Mouse (Mus musculus): ENCODE results near the gene Ypel3.

Ypel3 gene

DNA sequence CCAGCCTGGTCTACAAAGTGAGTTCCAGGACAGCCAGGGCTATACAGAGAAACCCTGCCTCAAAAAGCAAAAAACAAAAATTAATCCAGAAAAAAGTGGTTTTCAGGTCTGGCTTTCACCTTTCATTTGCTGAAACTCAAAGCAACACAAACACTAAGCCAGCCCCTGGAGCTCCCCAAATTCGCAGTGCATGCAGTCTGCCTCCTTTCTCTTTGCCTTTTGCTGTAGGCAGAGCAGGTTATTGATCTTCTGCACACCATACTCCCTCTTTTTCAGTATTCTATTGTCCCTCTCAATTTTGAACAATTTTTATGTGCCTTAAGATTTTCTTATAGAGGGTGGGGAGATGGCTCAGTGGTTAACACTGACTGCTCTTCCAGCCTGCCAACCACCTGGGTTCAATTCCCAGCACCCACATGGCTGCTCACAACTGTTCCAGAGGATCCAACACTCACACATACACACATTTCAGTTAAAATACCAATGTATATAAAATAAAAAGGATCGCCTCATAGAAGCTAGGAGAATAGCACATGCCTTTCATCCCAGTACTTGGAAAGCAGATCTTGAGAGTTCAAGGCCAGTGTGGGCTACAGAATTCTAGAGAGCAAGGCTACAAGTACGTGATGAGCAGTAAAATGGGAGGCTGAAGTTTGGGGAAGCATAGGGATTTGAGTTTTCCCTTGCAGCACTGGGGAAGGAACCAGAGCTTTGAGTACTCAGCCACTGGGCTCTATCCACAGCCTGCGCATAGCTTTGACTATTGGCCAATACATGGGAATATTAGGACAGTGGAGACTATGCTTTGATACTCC is 16.9 kb downstream of the Ypel3 start:
- no peak for DNase-seq (ENCODE audit: low read depth, low spot score)

DNA sequence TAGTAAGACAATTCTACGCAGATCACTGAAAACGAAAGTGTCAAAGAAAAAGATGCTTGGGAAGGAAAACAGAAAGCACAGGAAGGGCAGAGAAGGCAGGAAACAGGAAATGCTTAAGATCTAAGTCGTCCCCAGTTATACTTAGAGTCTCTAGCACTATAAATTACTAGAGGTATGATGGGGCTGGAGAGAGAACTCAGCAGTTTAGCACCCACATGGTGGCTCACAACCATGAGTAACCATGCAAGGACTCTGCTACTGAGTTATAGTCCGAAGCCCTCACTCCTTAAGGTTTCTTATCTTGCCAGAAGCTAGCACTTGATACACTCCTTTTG is 17.5 kb downstream of the Ypel3 start:
- no peak for DNase-seq (ENCODE audit: low read depth, low spot score)

DNA sequence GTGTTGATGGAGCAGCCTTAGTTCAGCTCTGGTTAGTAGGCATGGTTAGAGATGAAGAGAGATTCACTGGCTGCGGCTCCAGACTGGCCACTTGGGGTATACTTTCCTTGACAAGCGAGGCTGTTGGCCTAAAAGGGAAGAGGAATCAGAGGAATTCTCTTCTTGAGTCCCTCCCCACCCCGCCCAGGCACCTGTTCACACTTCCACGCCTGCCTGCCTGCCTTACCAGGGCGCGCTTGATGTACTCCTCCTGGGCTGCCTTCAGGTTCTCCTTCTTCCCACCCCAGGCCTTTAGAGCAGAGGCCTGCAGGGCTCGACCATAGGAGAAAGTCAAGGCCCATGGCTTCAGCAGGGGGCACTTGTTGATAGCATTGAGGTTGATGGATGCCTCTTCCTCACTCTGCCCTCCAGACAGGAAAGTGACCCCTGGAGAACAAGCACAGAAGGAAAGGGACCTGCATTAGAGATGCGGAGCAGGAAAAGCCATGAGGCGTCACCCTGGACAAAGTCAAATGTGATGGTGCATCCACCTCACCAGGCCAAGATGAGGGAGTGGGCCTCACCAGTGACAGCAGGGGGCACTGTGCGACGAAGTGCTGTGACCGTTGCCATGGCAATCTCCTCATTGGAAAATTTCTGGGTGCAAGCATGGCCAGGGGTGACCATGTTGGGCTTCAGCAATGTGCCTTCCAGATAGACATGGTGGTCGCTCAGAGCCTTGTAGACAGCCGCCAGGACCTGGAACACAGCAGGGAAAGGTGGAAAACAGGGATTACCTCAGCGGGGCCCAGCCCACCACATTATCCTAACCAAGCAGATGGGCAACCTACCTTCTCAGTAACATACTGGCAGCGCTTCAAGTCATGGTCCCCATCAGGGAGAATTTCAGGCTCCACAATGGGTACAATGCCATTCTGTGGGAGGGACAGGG is 18.9 kb downstream of the Ypel3 start:
- DNase-seq (ENCODE audit: low read depth, low spot score) = no peak

DNA sequence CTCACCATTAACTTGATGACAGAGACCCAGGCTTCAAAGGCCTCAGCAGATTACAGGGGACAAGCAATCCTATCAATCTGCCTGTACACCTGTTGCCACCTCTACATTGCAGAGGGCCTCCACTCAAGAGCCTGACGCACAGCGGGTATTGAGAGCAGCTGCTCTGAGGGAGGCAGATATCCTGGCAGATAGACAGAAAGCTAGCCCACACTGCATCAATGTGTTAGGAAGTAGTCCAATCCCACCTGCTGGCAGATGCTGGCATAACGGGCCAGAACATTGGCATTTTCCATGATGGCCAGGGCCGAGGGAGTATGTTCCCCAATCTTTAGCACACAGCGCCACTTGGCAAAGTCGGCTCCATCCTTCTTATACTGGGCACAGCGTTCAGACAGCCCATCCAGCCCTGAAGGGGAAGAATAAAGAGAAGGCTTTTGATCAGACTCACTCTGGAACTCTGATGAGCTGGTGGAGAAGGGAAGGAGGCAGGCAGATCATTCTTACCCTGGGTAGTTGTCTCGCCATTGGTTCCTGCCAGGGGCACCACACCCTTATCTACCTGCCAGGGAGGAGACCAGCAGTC is 19.7 kb downstream of the Ypel3 start:
- DNase-seq (ENCODE audit: low read depth, low spot score) = peak; percentile 85

DNA sequence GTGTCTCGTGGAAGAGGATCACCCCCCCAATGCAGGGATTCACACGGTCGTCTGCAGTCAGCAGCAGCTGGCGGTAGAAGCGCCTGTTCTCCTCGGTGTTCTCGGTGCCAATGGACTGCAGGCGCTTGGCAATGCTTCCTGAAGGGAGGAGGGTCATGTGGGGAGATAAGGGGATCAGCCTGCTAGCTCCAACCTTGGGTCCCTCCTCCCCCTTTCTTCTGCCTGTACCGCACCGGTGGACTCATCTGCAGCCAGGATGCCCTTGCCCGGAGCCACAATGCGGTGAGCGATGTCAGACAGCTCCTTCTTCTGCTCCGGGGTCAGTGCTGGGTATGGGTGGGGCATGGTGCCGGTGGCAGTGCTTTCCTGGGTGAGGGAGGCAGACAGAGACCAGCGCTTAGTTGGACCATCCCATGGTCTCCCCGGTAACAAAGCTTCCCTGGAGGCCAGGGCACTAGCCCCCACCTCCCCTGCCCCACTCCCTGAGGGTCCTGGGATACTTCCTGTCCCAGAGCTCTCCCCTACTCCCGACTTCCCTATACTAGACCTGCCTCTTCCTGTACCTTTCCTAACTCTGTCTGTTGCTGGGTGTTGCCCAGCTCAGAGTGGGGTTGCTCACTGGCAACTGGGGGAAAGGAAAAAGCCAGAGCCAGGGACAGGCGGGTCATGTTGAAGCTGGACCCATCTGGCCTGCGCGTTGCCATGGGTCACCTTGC is 20.8 kb downstream of the Ypel3 start, which contains the start of gene Fam57b:
TSS of gene Fam57b (plus strand) at position 258 of the 716 bp plus-strand sequence.
- DNase-seq (ENCODE audit: low read depth, low spot score) = peak; percentile 71

DNA sequence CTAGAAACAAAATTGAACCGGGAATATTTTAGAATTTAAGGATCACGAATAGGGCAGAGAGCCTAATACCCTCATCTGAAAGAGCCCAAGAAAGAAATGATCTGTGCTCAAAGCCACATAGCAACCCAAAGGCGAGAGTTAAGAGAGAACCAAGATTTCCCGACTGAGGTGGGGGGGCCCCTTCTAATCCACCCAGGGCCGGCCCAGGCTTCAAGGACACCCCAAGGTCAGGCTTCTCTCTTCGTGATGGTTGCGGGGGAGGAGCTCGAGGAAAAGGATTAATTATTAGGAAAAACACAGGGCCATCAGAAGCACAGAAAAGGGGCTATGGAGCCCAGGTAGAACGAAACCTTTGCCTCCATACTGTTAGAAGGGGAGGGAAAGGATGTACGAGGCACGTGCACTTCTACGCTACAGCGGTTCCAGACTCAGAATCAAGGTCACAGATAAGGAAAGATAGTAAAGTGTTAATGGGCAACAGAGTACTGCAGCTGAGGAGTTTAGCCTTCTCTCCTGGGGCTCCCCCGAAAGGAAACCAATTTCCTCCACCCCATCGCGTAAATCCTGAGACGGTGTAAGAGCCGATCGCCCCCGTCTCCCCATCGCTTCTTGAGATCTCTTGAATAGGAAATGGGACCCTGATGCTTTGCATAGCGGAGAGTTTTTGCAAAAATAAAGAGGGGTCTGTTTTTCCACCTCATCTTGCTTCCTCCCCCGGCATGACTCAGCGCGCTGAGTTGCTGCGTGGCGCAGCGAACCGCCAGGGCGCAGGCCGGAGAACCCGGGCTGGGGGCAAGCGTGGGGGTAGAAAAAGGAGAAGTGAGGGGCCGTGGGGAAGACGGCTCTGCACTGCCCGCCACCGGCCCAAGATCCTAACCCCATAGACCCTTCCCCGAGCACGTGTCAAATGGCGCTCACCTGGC is 21.6 kb downstream of the Ypel3 start:
- DNase-seq (ENCODE audit: low read depth, low spot score) = peak; percentile 40

DNA sequence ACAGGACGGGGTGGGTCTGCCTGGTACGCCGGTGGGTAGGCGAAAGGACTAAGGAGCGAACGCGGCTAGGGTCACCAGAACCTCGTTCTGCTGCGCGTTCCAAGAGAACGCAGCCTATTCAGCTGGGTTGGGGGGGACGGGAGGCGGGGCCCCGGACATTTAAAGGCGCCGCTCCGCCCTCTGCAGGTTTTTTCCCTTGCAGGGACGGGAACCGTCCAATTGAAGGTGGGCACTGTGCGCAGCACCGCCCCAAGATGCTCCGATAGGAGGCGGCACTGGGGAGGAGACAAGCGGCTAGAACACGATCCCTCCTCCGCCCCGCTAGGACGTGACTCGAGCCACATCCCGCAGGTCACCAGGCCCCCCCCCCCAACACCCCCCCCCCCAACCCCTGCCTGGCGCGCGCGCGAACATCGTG is 22.3 kb downstream of the Ypel3 start:
- peak; percentile 100 for DNase-seq (ENCODE audit: low read depth, low spot score)

DNA sequence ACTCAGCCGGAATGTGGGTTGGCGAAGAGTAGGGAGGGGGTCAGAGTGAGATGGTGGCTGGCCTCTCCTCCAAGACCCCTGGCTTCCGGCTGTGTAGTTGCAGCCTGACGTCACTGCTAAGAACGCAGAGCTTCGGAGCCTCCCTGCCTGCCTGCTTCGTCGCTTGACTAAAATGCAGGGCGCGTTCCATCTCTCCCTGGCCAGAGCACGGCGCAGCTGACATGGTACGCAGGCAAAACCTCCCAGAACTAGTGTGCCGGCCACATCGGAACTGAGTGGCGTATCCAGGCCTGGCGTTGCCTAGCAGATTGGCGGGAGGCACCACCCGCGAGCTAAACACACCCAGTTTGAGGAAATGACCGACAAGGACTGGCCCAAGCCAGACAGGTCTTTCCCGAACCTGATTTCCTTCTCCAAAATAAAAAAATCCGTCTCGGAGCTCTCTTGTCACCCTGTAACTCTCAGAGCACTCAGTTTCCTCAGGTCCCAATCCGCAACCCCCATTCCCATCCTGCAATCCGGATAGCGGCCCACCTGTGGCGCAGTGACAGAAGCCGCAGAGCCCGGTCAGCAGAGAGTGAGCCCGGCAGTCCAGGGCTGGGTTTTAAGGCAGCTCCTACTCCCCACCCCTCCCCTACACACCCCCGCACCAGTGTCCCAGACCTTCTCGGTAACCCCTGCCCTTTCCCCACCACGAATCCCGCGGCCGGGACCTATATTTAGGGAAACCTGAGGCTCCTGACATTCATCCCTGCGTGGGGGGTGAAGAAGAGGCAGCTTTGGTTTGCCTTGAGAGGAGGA is 22.9 kb downstream of the Ypel3 start:
- DNase-seq (ENCODE audit: low read depth, low spot score) = peak; percentile 80

DNA sequence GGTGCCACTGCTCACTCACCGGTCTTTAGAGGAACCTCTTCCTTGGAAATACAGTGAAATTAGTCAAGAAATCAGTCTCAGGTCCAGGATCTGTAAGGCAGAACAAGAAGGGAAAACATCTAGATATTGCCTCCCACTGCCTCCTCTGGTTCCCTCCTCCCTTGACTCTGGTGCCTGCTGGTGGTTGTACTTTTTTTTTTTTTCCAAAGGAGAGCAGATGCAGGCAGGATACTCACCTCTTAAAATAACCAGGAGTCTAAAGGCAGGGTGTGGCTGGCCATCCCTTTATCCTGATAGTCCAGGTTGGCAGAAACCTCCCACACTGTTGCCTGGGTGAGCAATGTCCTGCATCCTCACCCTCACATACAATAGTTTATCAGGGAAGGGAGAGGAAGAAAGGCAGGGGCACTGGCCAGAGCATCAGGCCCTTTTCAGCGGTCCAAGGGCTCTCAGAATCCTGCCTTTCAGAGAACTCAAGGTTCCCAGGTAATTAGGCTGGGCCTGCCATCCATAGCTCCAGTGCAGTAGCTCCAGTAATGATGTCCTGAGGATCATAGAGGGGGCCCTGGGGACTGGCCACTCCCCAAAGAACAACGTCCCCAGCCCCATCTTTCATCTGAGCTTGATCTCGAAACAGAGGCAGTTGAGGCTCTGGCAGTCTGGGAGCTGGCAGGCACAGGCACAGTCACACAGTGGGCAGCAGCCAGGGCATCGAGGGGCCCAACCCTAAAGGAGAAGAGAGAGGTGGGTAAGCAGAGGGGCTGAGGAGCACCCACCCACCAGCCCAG is 23.7 kb downstream of the Ypel3 start:
- DNase-seq (ENCODE audit: low read depth, low spot score) = no peak

DNA sequence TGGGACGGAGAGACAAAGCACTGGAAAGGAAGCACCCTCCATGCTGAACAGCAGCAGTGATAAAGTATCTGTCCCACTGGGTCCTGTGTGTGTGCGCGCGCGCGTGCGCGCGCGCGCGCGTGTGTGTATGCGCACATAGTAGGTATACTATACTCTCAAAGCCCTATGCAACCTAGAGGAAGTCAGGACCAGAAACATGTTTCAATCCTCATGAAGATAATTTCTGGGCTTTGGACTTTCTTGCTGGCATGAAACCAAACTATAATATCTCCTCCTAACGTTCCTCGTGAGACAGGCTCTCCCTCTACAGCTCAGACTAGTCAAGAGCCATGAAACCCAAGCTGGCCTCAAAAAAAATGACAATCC is 24.3 kb downstream of the Ypel3 start:
- DNase-seq (ENCODE audit: low read depth, low spot score) = no peak

DNA sequence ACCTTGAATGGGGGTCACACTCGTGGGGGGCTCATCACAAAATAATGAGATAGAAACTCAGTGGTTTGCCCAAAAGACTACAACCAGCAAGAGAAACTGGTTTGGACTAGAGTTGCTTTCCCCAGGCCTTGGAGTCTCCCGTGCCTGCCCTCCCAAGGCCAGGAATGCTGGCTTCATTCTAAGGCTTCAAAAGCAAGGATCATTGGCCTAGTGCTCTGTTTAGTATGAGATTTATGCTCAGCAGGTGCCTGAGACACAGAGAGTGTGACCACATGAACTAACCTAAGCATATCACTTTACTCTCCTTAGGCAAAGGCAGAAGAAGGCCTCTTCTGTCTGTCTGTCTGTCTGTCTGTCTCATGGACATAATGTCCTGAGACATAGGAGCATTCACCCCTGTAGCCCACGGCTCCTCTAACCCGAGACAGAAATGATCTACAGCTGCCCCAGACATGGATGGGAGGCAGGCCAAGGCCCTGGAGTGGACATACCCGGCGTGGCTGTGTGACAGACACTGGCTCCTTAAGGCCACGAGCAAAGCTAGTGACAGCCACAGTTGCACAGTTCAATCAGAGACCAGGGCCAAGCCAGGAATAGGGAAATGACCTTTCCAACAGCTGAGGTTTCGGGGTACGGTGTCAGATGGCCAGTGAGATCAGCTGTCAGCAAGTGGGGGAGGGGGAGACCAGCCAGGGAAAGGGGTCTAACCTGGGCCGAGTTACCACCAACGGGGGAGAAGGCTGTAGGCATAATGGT is 25.6 kb downstream of the Ypel3 start:
- DNase-seq (ENCODE audit: low read depth, low spot score) = no peak

DNA sequence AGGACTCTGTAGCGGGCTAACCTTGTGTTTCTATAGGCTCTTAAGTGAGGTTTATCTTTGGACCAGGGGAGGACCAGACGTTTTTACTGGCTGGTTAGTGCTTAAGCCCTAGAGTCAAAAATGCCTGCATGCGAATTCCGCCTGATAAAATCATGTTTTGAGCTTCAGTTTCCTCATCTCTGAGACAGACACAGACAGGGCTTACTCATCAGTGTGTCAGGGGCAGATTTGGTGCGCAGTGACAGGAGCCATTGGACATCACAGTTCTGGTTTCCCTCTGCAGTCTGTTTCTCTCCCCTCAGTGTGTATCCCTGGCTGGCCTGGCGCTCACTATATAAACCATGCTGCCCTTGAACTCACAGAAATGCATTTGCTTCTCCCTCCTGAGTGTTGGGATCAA is 26.4 kb downstream of the Ypel3 start:
- no peak for DNase-seq (ENCODE audit: low read depth, low spot score)

DNA sequence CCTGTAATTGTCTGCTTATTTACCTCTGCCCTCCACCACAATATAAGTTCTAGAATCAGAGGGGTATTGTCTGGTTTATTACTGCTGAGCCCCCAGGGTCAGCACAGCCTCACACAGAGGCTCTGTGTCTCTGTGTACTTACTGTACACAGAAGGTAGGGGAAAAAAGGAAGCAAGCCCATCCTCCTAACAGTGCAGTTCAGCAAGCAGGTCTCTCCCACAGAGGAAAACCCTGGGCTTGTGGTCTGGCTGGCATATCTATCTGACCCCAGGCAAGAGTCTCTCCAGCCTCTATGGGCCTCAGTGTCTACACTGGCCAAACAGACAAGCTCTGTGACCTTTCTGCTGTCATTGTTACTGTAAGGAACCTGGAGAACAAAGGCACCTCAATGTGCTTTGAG is 27.0 kb downstream of the Ypel3 start:
- no peak for DNase-seq (ENCODE audit: low read depth, low spot score)

DNA sequence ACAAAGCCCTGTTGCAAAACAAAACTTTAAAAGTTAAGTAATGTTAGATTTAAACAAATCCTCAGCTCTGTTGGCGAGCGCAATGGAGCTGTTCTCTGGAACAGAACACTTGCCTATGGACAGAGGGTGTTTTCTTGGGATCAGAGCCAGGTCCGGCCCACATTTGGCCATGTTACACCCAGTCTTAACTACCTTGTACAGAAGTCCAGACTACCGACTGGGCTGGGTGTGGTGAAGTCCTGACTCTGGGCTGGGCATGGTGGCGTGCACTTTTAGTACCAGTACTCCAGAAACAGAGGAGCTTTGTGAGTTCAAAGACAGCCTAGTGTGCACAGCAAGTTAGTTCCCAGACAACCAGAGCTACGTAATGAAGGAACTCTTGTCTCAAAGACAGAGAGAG is 30.2 kb downstream of the Ypel3 start:
- no peak for DNase-seq (ENCODE audit: low read depth, low spot score)

DNA sequence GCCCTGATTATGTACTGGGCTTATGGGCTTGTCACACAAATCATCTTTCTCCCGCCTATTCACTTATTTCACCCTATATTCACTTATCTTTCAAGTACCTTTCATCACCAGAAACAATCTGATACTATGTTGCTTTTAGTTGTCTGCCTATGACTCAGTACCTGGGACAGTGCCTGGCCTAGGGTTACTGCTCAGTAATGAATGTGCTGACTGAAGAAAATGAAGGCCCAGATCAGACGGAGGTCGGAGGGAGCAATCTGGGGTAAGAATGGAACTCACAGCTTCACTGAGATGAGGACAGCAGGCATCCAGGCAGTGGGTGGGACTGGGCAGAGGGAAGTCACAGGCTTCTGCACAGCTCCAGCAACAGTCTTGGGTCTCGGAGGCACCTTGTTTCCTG is 30.6 kb downstream of the Ypel3 start:
- no peak for DNase-seq (ENCODE audit: low read depth, low spot score)

DNA sequence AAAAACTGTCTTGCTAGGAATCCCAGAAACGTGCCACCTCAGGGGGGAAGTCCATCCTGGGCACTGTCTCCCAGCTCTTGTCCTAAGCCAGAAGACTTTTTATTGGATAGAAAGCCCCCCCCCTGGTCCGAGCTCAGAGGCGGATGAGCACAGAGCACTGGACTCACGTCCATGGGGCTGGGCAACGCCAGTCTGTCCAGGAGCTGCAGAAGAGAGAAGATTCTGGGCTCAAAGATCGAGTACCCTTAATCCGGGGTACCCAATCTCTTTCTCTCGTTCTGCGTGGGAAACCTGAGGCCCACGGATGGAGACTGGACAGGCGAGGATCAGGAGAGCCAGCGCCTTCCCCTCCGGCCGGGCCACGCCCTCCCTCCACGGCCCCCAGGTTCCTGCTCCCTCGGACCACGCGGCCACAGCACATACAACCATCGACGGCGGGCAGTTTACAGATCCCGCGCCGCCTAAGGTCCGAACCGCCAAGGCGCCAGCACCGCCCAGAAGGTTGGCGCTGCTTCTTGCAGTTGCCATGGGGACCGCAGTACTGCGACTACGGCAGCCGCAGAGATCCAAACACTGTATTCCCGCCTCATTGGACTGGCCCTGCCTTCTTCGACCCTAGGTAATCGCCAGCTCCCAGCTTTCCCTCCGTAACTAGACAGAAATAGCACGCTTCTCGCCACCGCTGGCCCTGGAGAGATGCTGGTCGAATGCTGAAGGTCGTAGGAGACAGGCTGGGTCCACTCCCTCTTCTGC is 32.1 kb downstream of the Ypel3 start:
- peak; percentile 97 for DNase-seq (ENCODE audit: low read depth, low spot score)

DNA sequence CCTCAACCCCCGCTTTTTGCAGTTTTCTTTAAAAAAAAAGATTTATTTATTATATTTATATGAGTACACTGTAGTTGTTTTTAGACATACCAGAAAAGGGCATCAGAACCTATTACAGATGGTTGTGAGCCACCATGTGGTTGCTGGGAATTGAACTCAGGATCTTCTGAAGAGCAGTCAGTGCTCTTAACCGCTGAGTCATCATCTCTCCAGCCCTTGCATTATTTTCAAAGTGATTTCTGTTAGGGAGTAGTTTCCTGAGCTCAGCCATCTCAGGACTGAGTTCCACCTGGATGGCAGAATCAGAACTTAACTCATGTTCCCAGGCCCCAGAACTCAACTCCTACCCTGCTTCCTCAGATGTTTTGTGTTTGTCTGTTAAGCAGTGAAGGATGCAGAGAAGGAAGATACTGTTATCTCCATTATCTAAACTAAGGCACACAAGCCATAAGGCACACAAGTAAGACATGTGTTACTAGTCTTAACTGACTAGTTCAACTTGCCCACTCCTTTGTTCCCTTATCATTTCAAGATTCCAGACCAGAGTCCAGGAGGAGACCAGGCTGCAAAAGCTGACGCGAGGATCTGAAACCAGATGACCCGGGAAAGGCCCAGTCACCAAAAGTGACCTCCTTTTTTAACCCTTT is 33.1 kb downstream of the Ypel3 start:
- DNase-seq (ENCODE audit: low read depth, low spot score) = no peak

All from brain, adult 2 months (tissue).